Mouse (Mus musculus): ENCODE measurements at regions not wholly inside any gene's neighbourhood (a gene's known extent, or its start where the extent isn't known, plus 50 kb on each side); places are given as distances from the start of the nearest gene placed in this dataset.

GRCm38 (mm10) chr2:72674856-72675440 lies 199.0 kb downstream of the Cdca7 start:
- no peak for DNase-seq (ENCODE audit: low spot score)

GRCm38 (mm10) chr2:72677731-72678130 lies 201.8 kb downstream of the Cdca7 start:
- no peak for DNase-seq (ENCODE audit: low spot score)

GRCm38 (mm10) chr2:72688031-72688430 lies 212.1 kb downstream of the Cdca7 start:
- DNase-seq (ENCODE audit: low spot score): no peak

- DNase-seq (ENCODE audit: low spot score): no peak
Observed at GRCm38 (mm10) chr2:72701081-72701480, 225.1 kb downstream of the Cdca7 start.

- DNase-seq (ENCODE audit: low spot score): no peak
Observed at GRCm38 (mm10) chr2:72703238-72703637, 227.3 kb downstream of the Cdca7 start.

- no peak for DNase-seq (ENCODE audit: low spot score)
Observed at GRCm38 (mm10) chr2:72707676-72708659, 232.0 kb downstream of the Cdca7 start.

- no peak for DNase-seq (ENCODE audit: low spot score)
Observed at GRCm38 (mm10) chr2:72716931-72717330, 241.0 kb downstream of the Cdca7 start.

- no peak for DNase-seq (ENCODE audit: low spot score)
Observed at GRCm38 (mm10) chr2:72728699-72729098, 251.5 kb downstream of the Sp3 start.

GRCm38 (mm10) chr2:72733371-72733770 lies 246.9 kb downstream of the Sp3 start:
- no peak for DNase-seq (ENCODE audit: low spot score)

GRCm38 (mm10) chr2:72735035-72735434 lies 245.2 kb downstream of the Sp3 start:
- no peak for DNase-seq (ENCODE audit: low spot score)

GRCm38 (mm10) chr2:72736685-72737084 lies 243.6 kb downstream of the Sp3 start:
- DNase-seq (ENCODE audit: low spot score): no peak

GRCm38 (mm10) chr2:72740391-72741361 lies 239.6 kb downstream of the Sp3 start:
- DNase-seq (ENCODE audit: low spot score): no peak

- DNase-seq (ENCODE audit: low spot score): no peak
Observed at GRCm38 (mm10) chr2:72741746-72742145, 238.5 kb downstream of the Sp3 start.

GRCm38 (mm10) chr2:72743651-72744050 lies 236.6 kb downstream of the Sp3 start:
- DNase-seq (ENCODE audit: low spot score): no peak

GRCm38 (mm10) chr2:72744901-72745300 lies 235.3 kb downstream of the Sp3 start:
- DNase-seq (ENCODE audit: low spot score): no peak

GRCm38 (mm10) chr2:72746476-72747215 lies 233.6 kb downstream of the Sp3 start:
- DNase-seq (ENCODE audit: low spot score): no peak

- DNase-seq (ENCODE audit: low spot score): no peak
Observed at GRCm38 (mm10) chr2:72747299-72747698, 232.9 kb downstream of the Sp3 start.

- no peak for DNase-seq (ENCODE audit: low spot score)
Observed at GRCm38 (mm10) chr2:72749495-72749894, 230.8 kb downstream of the Sp3 start.

- DNase-seq (ENCODE audit: low spot score): no peak
Observed at GRCm38 (mm10) chr2:72751441-72751840, 228.8 kb downstream of the Sp3 start.

- no peak for DNase-seq (ENCODE audit: low spot score)
Observed at GRCm38 (mm10) chr2:72752624-72753176, 227.5 kb downstream of the Sp3 start.

Data from testis, postnatal 14 days (tissue).